Mouse (Mus musculus) lung, adult 2 months (tissue): Measurements from ENCODE around the gene Itga9.

Experiments used
- CTCF ChIP-seq: fragments of 200-500 bp; IDR thresholded peaks from 2 replicates; pipeline ENCODE4 v1.5.1; 2011; ENCODE audit warnings: mild to moderate bottlenecking, low read length, control low read depth; ENCODE audit not compliant: insufficient read depth
- POLR2A ChIP-seq: fragments of 200-500 bp; IDR thresholded peaks from 2 replicates; pipeline ENCODE4 v1.6.1; 2011; ENCODE audit warnings: low read depth, mild to moderate bottlenecking, control low read depth, low read length, borderline replicate concordance; ENCODE audit errors: extremely low read depth

DNA sequence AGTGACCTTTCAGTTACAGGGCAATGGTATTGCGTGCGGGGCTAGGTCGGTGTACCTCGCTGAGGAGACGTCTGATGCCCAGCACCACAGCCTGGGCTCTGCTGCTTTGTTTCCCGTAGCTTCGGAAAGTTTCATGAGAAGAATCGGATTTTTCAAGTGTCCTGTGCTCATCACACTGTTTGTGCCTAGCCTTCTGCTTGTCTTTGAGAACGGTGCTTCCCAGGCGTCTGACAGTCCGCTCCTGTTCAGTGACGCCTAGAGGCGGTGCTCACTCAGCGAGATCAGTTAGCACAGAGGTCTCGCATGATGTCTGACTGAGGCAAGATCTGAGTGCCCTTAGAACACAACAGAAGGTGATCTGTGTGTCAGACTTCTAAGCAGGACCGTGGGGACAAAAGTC lies 41.8 kb upstream of the Itga9 start:
- TF ChIP-seq CTCF, result no peak
- no peak for TF ChIP-seq POLR2A
